Mouse (Mus musculus): ENCODE measurements at regions not wholly inside any gene's neighbourhood (a gene's known extent, or its start where the extent isn't known, plus 50 kb on each side); places are given as distances from the start of the nearest gene placed in this dataset.

- no peaks in the 10 kb centered on the region for H3K27me3 ChIP-seq (ENCODE audit: control insufficient read depth, insufficient read depth, low read length)
- H3K4me1 ChIP-seq (ENCODE audit: control insufficient read depth, insufficient read depth, insufficient read length, low read length): no peaks in the 10 kb centered on the region
- no peak overlapping the region for H3K27ac ChIP-seq (ENCODE audit: insufficient read depth, low read depth, low read length)
- 57% methylated on average over 12 of the region's 12 CpGs for WGBS
- no peak overlapping the region for H3K4me3 ChIP-seq (ENCODE audit: low read depth, low read length)
- no peaks in the 10 kb centered on the region for H3K36me3 ChIP-seq (ENCODE audit: control insufficient read depth, insufficient read depth, low read length)
- TF ChIP-seq CTCF (IDR thresholded peaks at IDR 0.05; ENCODE audit: extremely low read depth, insufficient read length, insufficient replicate concordance, low read depth, low read length) (no peak), POLR2A (IDR thresholded peaks at IDR 0.05; ENCODE audit: low read depth, low read length) (no peak)
Measured at GRCm38 (mm10) chr12:77799134-77799770, 394.8 kb upstream of the Gm6657 start.

GRCm38 (mm10) chr12:77807674-77808073 is 386.4 kb upstream of the Gm6657 start:
- no peaks in the 10 kb centered on the region for H3K4me1 ChIP-seq (ENCODE audit: control insufficient read depth, insufficient read depth, insufficient read length, low read length)
- WGBS: 82% methylated on average over 7 of the region's 7 CpGs
- H3K27me3 ChIP-seq (ENCODE audit: control insufficient read depth, insufficient read depth, low read length): no peaks in the 10 kb centered on the region
- TF ChIP-seq POLR2A (IDR thresholded peaks at IDR 0.05; ENCODE audit: low read depth, low read length) (no peak), CTCF (IDR thresholded peaks at IDR 0.05; ENCODE audit: extremely low read depth, insufficient read length, insufficient replicate concordance, low read depth, low read length) (no peak)
- no peak overlapping the region for H3K4me3 ChIP-seq (ENCODE audit: low read depth, low read length)
- H3K36me3 ChIP-seq (ENCODE audit: control insufficient read depth, insufficient read depth, low read length): no peaks in the 10 kb centered on the region
- no peak overlapping the region for H3K27ac ChIP-seq (ENCODE audit: insufficient read depth, low read depth, low read length)

DNA sequence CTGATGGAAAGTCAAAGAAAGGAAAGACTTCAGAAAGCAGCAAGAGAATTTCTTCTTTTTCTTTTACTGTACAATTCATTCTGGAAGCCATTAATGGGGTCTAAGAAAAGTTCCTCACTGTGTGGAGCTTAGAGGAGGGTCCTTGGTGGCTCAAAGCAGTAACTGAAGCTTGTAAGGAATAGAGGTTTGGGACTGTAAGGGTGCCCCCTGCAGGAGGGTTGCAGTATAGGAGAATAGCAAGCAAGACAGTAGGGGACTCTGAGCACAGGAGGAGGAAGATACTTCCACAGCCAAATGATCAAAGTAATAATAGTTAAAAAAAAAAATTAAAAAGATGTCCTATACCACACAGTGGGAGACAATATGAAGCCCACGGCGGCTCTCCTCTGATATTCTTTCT is 382.8 kb upstream of the Gm6657 start:
- Histone ChIP-seq H3K27me3 (ENCODE audit: control insufficient read depth, insufficient read depth, low read length) (no peaks in the 10 kb centered on the region), H3K4me1 (ENCODE audit: control insufficient read depth, insufficient read depth, insufficient read length, low read length) (no peaks in the 10 kb centered on the region), H3K4me3 (ENCODE audit: low read depth, low read length) (no peak overlapping the region), H3K27ac (ENCODE audit: insufficient read depth, low read depth, low read length) (no peak overlapping the region), H3K36me3 (ENCODE audit: control insufficient read depth, insufficient read depth, low read length) (no peaks in the 10 kb centered on the region)
- TF ChIP-seq CTCF (IDR thresholded peaks at IDR 0.05; ENCODE audit: extremely low read depth, insufficient read length, insufficient replicate concordance, low read depth, low read length) (peak; percentile 16; the same call in 1 of the 2 replicates), POLR2A (IDR thresholded peaks at IDR 0.05; ENCODE audit: low read depth, low read length) (no peak)
- 62% methylated on average over 2 of the region's 2 CpGs for WGBS

DNA sequence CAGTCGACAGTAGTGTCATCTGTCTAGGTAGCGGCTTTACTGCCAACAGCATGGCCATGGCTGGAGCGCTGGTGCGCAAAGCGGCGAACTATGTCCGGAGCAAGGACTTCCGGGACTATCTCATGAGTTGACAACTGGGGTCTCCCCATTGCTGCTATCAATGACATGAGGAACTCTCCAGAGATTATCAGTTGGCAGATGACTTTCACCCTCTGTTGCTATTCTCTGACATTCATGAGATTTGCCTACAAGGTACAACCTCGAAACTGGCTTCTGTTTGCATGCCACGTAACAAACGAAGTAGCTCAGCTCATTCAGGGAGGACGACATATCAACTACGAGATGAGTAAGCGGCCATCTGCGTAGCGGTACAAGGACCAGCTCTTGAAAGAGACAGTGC is 374.6 kb upstream of the Gm6657 start:
- 94% methylated on average over 16 of the region's 16 CpGs for WGBS
- Histone ChIP-seq H3K27me3 (ENCODE audit: control insufficient read depth, insufficient read depth, low read length) (no peaks in the 10 kb centered on the region), H3K27ac (ENCODE audit: insufficient read depth, low read depth, low read length) (no peak overlapping the region), H3K36me3 (ENCODE audit: control insufficient read depth, insufficient read depth, low read length) (no peaks in the 10 kb centered on the region), H3K4me3 (ENCODE audit: low read depth, low read length) (no peak overlapping the region), H3K4me1 (ENCODE audit: control insufficient read depth, insufficient read depth, insufficient read length, low read length) (no peaks in the 10 kb centered on the region)
- no peak for TF ChIP-seq POLR2A (IDR thresholded peaks at IDR 0.05; ENCODE audit: low read depth, low read length)
- no peak for TF ChIP-seq CTCF (IDR thresholded peaks at IDR 0.05; ENCODE audit: extremely low read depth, insufficient read length, insufficient replicate concordance, low read depth, low read length)

DNA sequence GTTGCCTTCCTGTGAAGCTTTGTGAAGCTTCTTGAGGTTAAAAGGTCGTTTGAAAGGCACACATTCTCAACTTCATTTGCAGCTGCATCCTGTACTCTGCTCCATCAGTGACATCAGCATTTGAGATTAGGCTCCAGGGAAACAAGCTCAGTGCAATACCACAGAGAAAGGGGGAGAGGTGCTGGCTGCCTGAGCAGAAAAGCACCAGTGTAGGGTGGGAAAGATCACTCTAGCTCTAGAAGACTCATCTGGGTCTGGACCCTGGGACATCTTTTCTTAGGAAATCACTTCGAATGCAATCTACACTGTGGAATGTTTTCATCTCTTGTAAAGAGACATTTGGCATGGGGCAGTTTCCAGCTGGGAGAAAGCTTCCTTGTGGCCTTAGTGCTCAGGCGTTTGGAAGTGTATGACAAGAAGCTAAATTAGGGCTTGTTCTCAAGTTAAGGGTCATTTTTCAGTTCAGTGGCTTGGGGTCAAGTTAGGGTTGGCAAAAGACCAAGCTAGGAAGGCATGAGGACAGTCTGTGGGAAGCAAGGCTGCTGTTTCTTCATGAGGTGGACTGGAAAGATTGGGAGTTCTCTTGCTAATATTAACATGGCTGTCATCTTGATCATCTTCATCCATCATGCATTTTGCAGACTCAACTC is 370.5 kb upstream of the Gm6657 start:
- H3K27ac ChIP-seq (ENCODE audit: insufficient read depth, low read depth, low read length): no peak overlapping the region
- TF ChIP-seq CTCF (IDR thresholded peaks at IDR 0.05; ENCODE audit: extremely low read depth, insufficient read length, insufficient replicate concordance, low read depth, low read length) (no peak), POLR2A (IDR thresholded peaks at IDR 0.05; ENCODE audit: low read depth, low read length) (no peak)
- no peaks in the 10 kb centered on the region for H3K4me1 ChIP-seq (ENCODE audit: control insufficient read depth, insufficient read depth, insufficient read length, low read length)
- 36% methylated on average over 3 of the region's 3 CpGs for WGBS
- H3K4me3 ChIP-seq (ENCODE audit: low read depth, low read length): no peak overlapping the region
- H3K27me3 ChIP-seq (ENCODE audit: control insufficient read depth, insufficient read depth, low read length): no peaks in the 10 kb centered on the region
- H3K36me3 ChIP-seq (ENCODE audit: control insufficient read depth, insufficient read depth, low read length): no peaks in the 10 kb centered on the region

DNA sequence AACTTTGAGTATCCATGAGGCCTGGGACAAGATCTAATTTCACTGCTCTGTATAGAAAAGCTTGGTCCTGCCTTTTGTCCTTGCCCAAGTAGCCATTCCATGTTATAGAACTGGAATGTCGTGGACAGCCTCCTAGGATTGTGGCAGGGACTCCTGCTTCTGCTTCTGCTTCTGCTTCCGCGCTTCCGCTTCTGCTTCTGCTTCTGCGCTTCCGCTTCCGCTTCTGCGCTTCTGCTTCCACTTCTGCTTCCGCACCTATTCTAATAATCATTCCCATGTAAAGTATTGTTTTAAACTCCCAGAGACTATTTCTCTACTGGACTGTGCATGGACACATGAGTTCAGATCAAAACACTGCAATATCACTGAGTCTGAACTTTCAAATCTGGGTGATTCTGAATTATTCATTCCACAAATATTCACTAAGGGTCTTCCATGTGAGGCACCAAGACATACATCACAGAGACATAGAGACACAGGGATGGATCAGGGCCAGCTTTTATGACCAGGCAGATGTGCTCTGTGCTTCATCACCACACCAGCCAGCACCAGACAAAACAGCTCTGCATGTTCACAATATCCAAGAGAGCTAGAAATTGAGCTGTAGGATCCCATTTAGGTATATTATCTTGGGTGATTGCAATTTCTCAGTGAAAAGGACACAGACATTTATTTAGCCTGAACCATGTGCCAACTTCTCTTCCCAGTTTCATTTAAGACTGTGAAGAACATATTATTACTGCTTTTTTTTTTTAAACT is 360.5 kb upstream of the Gm6657 start:
- TF ChIP-seq CTCF (IDR thresholded peaks at IDR 0.05; ENCODE audit: extremely low read depth, insufficient read length, insufficient replicate concordance, low read depth, low read length): no peak
- no peak for TF ChIP-seq POLR2A (IDR thresholded peaks at IDR 0.05; ENCODE audit: low read depth, low read length)
- Histone ChIP-seq H3K4me1 (ENCODE audit: control insufficient read depth, insufficient read depth, insufficient read length, low read length) (no peaks in the 10 kb centered on the region), H3K4me3 (ENCODE audit: low read depth, low read length) (no peak overlapping the region), H3K27me3 (ENCODE audit: control insufficient read depth, insufficient read depth, low read length) (no peaks in the 10 kb centered on the region), H3K27ac (ENCODE audit: insufficient read depth, low read depth, low read length) (no peak overlapping the region), H3K36me3 (ENCODE audit: control insufficient read depth, insufficient read depth, low read length) (no peaks in the 10 kb centered on the region)
- 90% methylated on average over 9 of the region's 9 CpGs for WGBS

- Histone ChIP-seq H3K36me3 (ENCODE audit: control insufficient read depth, insufficient read depth, low read length) (no peaks in the 10 kb centered on the region), H3K4me1 (ENCODE audit: control insufficient read depth, insufficient read depth, insufficient read length, low read length) (no peaks in the 10 kb centered on the region), H3K4me3 (ENCODE audit: low read depth, low read length) (no peak overlapping the region), H3K27ac (ENCODE audit: insufficient read depth, low read depth, low read length) (no peak overlapping the region), H3K27me3 (ENCODE audit: control insufficient read depth, insufficient read depth, low read length) (no peaks in the 10 kb centered on the region)
- 84% methylated on average over 1 of the region's 1 CpGs for WGBS
- no peak for TF ChIP-seq POLR2A (IDR thresholded peaks at IDR 0.05; ENCODE audit: low read depth, low read length)
- TF ChIP-seq CTCF (IDR thresholded peaks at IDR 0.05; ENCODE audit: extremely low read depth, insufficient read length, insufficient replicate concordance, low read depth, low read length): no peak
Measured at GRCm38 (mm10) chr12:77834891-77835290, 359.2 kb upstream of the Gm6657 start.

All from small intestine, adult 2 months (tissue).